Mouse (Mus musculus): Measurements from ENCODE around the gene Ankrd13d. TPM values are rescaled to one million over a fixed set of nuclear protein-coding genes. Genes with fewer than 3 reads are reported as not detected.

The Ankrd13d gene
- polyA plus RNA-seq, 1 experiment from 2014 or later: 1.1 TPM

DNA sequence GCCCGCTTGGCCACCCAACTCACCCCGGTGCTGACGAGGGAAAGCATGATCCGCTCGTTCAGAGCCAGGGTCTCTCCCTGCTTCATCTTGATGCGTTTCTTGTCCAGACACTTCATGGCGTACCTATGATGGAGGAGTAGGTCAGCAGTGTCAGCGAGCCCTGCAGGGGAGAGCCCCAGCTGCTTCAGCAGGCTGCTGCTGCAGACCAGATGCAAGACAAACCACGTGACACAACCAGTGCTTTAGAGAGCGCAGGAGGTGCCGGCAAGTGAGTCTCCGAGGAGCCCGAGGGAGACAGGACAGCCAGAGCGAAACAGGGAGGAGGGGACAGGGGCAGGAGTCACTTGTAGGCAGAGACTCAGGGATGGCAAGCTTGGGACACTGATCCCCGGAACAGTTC lies 7.8 kb upstream of the Ankrd13d start:
- no peak overlapping the region for H3K9ac ChIP-seq
- no peaks in the 10 kb centered on the region for H3K9me3 ChIP-seq (replicated peaks)
- no peak overlapping the region for H3K4me2 ChIP-seq
- peaks cover 71% of the 10 kb centered on the region for H3K36me3 ChIP-seq
- WGBS: 76% methylated on average over 15 of the region's 15 CpGs
- H3K4me1 ChIP-seq (replicated peaks): peaks cover 7% of the 10 kb centered on the region
- ATAC-seq (replicated peaks; ENCODE audit: insufficient number of reproducible peaks, insufficient read depth, low FRiP score, low read depth): no peak
- no peak overlapping the region for H3K4me3 ChIP-seq
- H3K27me3 ChIP-seq: no peaks in the 10 kb centered on the region
- H3K27ac ChIP-seq: no peak overlapping the region

DNA sequence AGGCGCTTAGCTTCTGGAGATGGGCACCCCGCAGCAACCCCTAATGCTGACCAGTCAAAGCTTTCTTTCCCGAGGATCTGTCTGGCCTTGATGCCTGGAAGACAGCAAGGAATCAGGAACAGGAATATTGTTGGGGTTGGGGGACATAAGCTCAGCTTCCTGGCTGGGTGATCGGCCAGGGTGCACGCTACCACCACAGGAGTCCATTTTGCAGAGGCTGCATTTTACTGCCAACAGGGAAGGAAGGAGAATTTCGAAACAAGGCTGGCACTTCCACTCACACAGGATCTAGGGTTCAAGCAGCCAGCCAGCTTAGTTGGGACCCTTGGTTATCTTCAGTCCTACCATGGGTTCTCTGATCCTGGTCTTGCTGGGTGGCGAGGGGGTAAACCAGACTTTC lies 716 bp upstream of the Ankrd13d start:
- H3K4me3 ChIP-seq: peak overlapping the region; percentile 66
- H3K36me3 ChIP-seq: peaks cover 35% of the 10 kb centered on the region
- no peak overlapping the region for H3K27ac ChIP-seq
- no peak for ATAC-seq (replicated peaks; ENCODE audit: insufficient number of reproducible peaks, insufficient read depth, low FRiP score, low read depth)
- H3K9me3 ChIP-seq (replicated peaks): no peaks in the 10 kb centered on the region
- 44% methylated on average over 7 of the region's 7 CpGs for WGBS
- H3K27me3 ChIP-seq: 0 out of 2 replicates have a peak, but pooled peaks cover 5% of the 10 kb centered on the region
- peak overlapping the region; percentile 85 for H3K4me2 ChIP-seq
- no peak overlapping the region for H3K9ac ChIP-seq
- peaks cover 10% of the 10 kb centered on the region for H3K4me1 ChIP-seq (replicated peaks)

DNA sequence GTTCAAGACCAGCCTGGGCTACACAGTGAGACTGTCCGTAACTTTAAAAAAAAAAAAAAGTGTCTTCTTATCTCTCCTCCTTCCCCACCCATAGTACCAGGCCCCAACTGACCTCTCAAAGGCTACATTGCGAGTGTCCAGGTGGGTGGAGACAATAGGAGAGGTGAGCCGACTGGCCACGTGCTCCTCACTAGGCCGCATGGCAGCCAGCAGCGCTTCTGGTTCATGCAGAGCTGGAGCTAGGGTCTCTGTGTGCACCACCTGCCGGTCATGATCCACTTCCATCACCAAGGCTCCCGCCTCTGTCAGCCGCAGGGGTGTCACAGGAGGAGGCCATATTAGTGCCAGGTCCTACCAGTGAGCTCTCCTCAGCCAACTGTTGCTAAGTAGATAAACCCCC lies 2.5 kb downstream of the Ankrd13d start:
- Histone ChIP-seq H3K4me3 (no peak overlapping the region), H3K9ac (no peak overlapping the region), H3K27ac (no peak overlapping the region), H3K27me3 (0 out of 2 replicates have a peak, but pooled peaks cover 5% of the 10 kb centered on the region), H3K9me3 (replicated peaks) (no peaks in the 10 kb centered on the region), H3K4me1 (replicated peaks) (peaks cover 10% of the 10 kb centered on the region), H3K4me2 (no peak overlapping the region), H3K36me3 (peaks cover 5% of the 10 kb centered on the region; the same call in 1 of the 2 replicates)
- 93% methylated on average over 9 of the region's 9 CpGs for WGBS
- no peak for ATAC-seq (replicated peaks; ENCODE audit: insufficient number of reproducible peaks, insufficient read depth, low FRiP score, low read depth)

DNA sequence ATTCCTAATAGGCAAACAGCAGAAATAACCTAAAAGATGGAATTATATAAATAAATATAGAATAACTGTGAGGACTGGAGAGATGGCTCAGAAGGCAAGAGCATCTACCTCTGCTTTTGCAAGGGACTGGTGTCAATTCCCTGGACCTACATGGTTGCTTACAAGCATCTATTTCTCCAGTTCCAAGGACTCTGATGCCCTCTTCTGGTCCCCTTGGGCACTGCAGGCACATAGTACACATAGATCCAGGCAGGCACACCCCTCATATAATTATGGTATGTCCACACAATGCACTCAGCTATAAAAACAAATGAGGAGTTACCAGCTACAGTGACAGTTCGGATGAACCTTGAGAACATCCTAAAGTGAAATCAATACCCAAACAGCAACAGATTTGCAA lies 3.5 kb downstream of the Ankrd13d start:
- 0 out of 2 replicates have a peak, but pooled peaks cover 5% of the 10 kb centered on the region for H3K27me3 ChIP-seq
- no peak for ATAC-seq (replicated peaks; ENCODE audit: insufficient number of reproducible peaks, insufficient read depth, low FRiP score, low read depth)
- WGBS: 96% methylated on average over 1 of the region's 1 CpGs
- no peak overlapping the region for H3K4me3 ChIP-seq
- H3K9me3 ChIP-seq (replicated peaks): no peaks in the 10 kb centered on the region
- H3K27ac ChIP-seq: no peak overlapping the region
- no peak overlapping the region for H3K9ac ChIP-seq
- H3K4me2 ChIP-seq: no peak overlapping the region
- H3K36me3 ChIP-seq: 0 out of 2 replicates have a peak, but pooled peaks cover 3% of the 10 kb centered on the region
- H3K4me1 ChIP-seq (replicated peaks): peaks cover 10% of the 10 kb centered on the region

DNA sequence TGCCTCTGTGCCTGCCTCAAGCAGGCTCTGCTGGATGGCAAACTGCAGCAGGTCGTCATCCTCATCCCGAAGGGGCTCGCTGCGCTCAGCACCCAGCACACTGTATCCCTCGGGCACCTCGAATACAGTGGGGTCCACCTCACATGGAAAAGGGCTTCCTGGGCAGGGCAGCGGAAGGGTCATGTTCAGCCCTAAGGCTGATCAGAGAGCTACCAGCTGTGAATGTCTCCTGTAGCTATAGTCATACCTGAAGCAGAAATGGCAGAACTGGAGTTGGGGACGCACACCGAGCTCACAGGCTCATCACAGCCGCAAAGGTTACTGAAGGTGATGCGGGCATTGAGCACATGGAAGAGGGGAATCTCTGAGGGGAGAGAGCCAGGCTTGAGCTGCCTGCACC lies 12.0 kb downstream of the Ankrd13d start:
- H3K4me1 ChIP-seq (replicated peaks): peaks cover 14% of the 10 kb centered on the region
- no peak overlapping the region for H3K27ac ChIP-seq
- no peaks in the 10 kb centered on the region for H3K36me3 ChIP-seq
- no peak overlapping the region for H3K4me3 ChIP-seq
- no peak overlapping the region for H3K4me2 ChIP-seq
- no peak overlapping the region for H3K9ac ChIP-seq
- 93% methylated on average over 11 of the region's 11 CpGs for WGBS
- ATAC-seq (replicated peaks; ENCODE audit: insufficient number of reproducible peaks, insufficient read depth, low FRiP score, low read depth): no peak
- peaks cover 13% of the 10 kb centered on the region for H3K27me3 ChIP-seq
- H3K9me3 ChIP-seq (replicated peaks): no peaks in the 10 kb centered on the region

DNA sequence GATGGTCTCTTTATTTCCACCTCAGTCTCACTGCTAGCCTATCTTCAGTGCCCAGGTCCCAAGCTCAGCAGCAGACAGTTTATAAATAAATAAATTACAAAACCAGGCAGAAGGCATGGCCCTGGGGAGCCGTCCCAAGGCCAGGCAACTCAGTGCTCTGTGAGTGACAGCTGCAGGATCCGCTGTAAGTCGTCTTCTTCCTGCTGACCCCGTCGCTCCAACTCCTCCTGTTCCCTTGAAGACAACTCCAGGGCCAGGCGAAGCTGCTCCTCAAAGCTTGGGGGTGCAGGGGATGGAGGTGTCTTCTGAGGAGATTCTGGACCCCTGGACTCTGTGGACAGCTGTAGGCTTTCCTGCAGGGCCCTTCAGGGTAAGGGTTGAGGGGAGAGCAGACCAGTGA lies 12.8 kb downstream of the Ankrd13d start:
- Histone ChIP-seq H3K27me3 (peaks cover 13% of the 10 kb centered on the region), H3K36me3 (no peaks in the 10 kb centered on the region), H3K27ac (no peak overlapping the region), H3K9me3 (replicated peaks) (no peaks in the 10 kb centered on the region), H3K4me1 (replicated peaks) (peaks cover 14% of the 10 kb centered on the region), H3K9ac (no peak overlapping the region), H3K4me2 (no peak overlapping the region), H3K4me3 (no peak overlapping the region)
- 68% methylated on average over 6 of the region's 6 CpGs for WGBS
- no peak for ATAC-seq (replicated peaks; ENCODE audit: insufficient number of reproducible peaks, insufficient read depth, low FRiP score, low read depth)

DNA sequence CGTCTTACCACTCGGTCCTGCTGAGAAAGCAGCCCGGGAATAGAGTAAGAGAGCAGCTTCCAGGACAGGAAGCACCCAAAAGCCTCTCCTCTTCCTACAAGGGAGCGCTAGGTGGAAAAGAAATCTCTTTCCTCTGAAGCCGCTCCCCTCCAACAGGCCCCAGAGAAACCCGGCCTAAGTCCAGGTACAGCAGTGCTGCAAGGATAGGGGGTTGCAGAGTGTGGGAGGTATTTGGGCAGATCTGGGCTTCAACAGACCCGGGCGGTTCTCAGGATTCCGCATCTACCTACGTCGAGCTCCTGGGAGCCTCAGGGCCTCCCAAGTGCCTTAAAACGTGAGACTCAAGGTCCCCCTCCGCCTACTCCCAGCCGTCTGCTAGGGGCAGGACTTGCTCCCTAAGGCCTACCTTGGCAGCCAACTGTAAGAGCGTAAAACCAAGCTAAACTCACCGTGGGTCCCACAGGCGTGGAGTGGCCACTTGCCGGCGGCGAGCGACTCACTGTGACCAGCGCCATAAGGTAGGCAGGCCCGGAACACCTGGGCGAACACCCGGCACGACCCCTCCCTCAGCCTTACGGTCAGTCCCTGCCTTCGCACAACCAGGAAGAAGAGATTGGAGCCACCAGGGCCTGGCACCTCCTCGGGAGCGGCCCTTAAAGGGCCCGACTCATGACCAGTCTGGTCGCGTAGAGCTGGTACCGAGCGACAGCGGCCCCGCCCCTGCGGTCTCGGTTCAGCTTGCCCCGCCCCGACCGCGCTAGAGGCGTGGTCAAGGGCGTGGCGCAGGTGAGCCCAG lies 14.2 kb downstream of the Ankrd13d start, which contains the start of gene Ssh3:
Ssh3 (minus strand) TSS at position 615 of the 796 bp plus-strand sequence.
- Histone ChIP-seq H3K4me1 (replicated peaks) (peaks cover 14% of the 10 kb centered on the region), H3K4me3 (peak within 1 kb of the TSS; percentile 61), H3K9ac (peak within 1 kb of the TSS; percentile 60), H3K9me3 (replicated peaks) (no peaks in the 10 kb centered on the region), H3K36me3 (no peaks in the 10 kb centered on the region), H3K27ac (no peak within 1 kb of the TSS; the same call in 1 of the 2 replicates), H3K4me2 (peak within 1 kb of the TSS; percentile 83), H3K27me3 (peaks cover 13% of the 10 kb centered on the region)
- peak; percentile 77 for ATAC-seq (replicated peaks; ENCODE audit: insufficient number of reproducible peaks, insufficient read depth, low FRiP score, low read depth)
- 6% methylated on average over 46 of the region's 46 CpGs for WGBS

DNA sequence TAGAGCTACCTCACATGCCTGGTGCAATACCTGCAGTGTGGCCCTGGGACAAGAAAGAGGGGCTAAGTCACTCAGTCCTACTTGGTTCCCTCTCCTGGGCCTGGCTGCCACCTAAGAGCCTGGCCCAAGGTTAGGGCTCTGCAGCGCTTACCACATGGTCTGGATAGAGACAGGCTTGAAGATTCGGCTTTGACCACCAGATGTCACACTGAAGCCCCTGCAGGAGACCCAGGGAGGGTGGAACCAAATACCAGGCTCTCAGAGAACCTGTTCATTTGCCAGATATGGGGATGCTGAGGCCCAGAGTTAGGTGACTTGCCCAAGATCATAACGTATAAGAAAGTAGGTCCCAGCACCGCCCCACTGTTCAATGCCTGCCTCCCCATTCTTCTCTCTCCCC lies 17.0 kb downstream of the Ankrd13d start:
- no peak overlapping the region for H3K27ac ChIP-seq
- H3K27me3 ChIP-seq: peaks cover 13% of the 10 kb centered on the region
- no peak overlapping the region for H3K9ac ChIP-seq
- no peak overlapping the region for H3K4me3 ChIP-seq
- no peaks in the 10 kb centered on the region for H3K36me3 ChIP-seq
- H3K9me3 ChIP-seq (replicated peaks): no peaks in the 10 kb centered on the region
- H3K4me2 ChIP-seq: no peak overlapping the region
- WGBS: 70% methylated on average over 4 of the region's 4 CpGs
- no peak for ATAC-seq (replicated peaks; ENCODE audit: insufficient number of reproducible peaks, insufficient read depth, low FRiP score, low read depth)
- peaks cover 14% of the 10 kb centered on the region for H3K4me1 ChIP-seq (replicated peaks)

DNA sequence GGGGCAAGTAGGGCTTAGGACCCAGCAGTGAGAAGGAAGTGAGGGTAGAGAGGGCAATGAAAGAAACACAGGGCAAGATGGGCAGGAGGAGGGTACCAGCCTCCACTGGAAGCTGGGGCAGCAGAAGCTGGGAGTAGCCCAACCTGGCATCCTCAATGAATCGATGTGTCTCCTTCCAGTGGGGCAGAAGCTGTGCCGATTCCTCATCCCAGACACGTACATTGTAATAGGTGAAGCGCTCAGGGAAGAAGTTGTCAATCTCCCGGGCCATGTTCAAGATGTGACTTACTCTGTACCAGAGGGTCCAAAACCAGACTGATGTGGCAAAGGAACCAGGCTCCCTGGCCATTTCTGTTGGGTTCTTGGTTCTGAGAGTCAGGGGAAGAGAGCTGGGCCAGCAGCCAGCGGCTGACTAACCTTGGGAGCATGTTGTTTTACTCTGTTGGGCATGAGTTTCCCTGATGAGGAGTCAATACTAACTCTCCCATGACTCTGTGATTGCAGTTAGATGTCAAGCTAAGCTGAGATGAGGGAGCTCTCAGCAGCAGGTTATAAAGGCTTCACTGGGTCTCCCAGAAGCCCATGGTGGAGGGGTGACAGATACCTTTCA lies 18.7 kb downstream of the Ankrd13d start:
- Histone ChIP-seq H3K27me3 (peaks cover 9% of the 10 kb centered on the region), H3K27ac (no peak overlapping the region), H3K4me1 (replicated peaks) (peaks cover 14% of the 10 kb centered on the region), H3K9ac (no peak overlapping the region), H3K9me3 (replicated peaks) (no peaks in the 10 kb centered on the region), H3K4me3 (no peak overlapping the region), H3K36me3 (no peaks in the 10 kb centered on the region), H3K4me2 (no peak overlapping the region)
- WGBS: 93% methylated on average over 6 of the region's 6 CpGs
- no peak for ATAC-seq (replicated peaks; ENCODE audit: insufficient number of reproducible peaks, insufficient read depth, low FRiP score, low read depth)

DNA sequence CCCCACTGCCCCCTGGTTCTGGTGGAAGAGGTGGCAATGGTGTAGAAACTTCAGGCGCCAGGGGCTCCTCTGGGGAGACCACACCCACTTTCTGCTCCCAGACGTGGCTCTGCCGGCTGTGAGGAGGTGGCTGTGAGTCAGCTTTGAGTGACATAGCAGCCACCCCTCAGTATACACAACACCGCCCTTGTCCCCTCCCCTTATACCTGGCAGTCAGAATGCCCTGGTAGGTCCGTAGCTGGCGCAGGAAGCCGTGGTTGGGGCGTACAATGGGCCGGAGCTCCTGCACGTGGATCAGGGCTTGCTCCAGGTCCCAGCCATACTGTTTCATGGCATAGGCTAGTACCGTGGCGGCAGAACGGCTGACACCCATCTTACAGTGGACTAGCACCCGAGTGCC lies 19.2 kb downstream of the Ankrd13d start:
- peaks cover 9% of the 10 kb centered on the region for H3K27me3 ChIP-seq
- H3K4me2 ChIP-seq: no peak overlapping the region
- H3K4me3 ChIP-seq: no peak overlapping the region
- no peak overlapping the region for H3K27ac ChIP-seq
- H3K9ac ChIP-seq: no peak overlapping the region
- H3K9me3 ChIP-seq (replicated peaks): no peaks in the 10 kb centered on the region
- 63% methylated on average over 14 of the region's 14 CpGs for WGBS
- H3K4me1 ChIP-seq (replicated peaks): peaks cover 8% of the 10 kb centered on the region; the same call in 1 of the 2 replicates
- H3K36me3 ChIP-seq: no peaks in the 10 kb centered on the region
- no peak for ATAC-seq (replicated peaks; ENCODE audit: insufficient number of reproducible peaks, insufficient read depth, low FRiP score, low read depth)

DNA sequence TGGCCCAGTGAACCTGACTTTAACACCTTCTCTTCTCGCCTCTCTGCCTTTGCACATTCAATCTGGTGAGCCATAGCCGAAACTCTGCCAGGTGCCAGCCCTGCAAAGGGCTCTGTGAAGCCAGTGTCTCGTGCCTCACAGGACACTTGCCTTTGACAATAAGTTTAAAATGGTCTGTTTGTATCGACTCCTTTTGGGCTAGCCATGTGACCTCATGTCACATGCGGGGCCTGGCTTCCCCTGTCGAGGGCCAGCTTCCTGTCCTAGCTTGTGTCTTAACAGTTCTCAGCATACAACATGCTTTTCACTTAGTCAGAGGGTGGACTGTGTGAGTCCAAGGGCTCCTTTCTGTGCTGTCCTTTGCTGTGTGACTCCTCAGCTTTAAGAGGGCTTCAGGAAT lies 20.2 kb downstream of the Ankrd13d start:
- Histone ChIP-seq H3K4me1 (replicated peaks) (peaks cover 7% of the 10 kb centered on the region), H3K9ac (no peak overlapping the region), H3K36me3 (no peaks in the 10 kb centered on the region), H3K4me2 (no peak overlapping the region), H3K27me3 (0 out of 2 replicates have a peak, but pooled peaks cover under 1% of the 10 kb centered on the region), H3K27ac (no peak overlapping the region), H3K9me3 (replicated peaks) (no peaks in the 10 kb centered on the region), H3K4me3 (no peak overlapping the region)
- WGBS: 67% methylated on average over 6 of the region's 6 CpGs
- ATAC-seq (replicated peaks; ENCODE audit: insufficient number of reproducible peaks, insufficient read depth, low FRiP score, low read depth): no peak
